Mouse (Mus musculus) embryonic facial prominence, embryonic 11.5 days (tissue): ENCODE measurements around the gene Kat8. TPM values are rescaled to one million over a fixed set of nuclear protein-coding genes. Genes with fewer than 3 reads are reported as not detected.

Experiments
- ATAC-seq: fragments of 200-750 bp; cut with Nextera tagmentation; replicated peaks from 2 replicates; pipeline ENCODE4 v1.8.0; 2017; ENCODE audit warnings: low read depth; ENCODE audit not compliant: insufficient number of reproducible peaks, low FRiP score, low TSS enrichment
- DNase-seq: peaks from one replicate; pipeline ENCODE4 v3.0.0-alpha.2; 2015; ENCODE audit warnings: low spot score
- H3K27ac ChIP-seq: fragments of 300-500 bp; sonication (generic); replicated peaks from 2 replicates; pipeline ENCODE4 v1.5.1; 2014; ENCODE audit warnings: mild to moderate bottlenecking, low read depth, low read length, control low read depth
- H3K27me3 ChIP-seq: fragments of 300-500 bp; sonication (generic); 2 replicates; pipeline ENCODE4 v1.6.1; 2014; ENCODE audit warnings: mild to moderate bottlenecking, low read length, moderate library complexity, mixed read lengths; ENCODE audit not compliant: control insufficient read depth, insufficient read depth
- H3K36me3 ChIP-seq: fragments of 300-500 bp; sonication (generic); replicated peaks from 2 replicates; pipeline ENCODE4 v1.6.1; 2014; ENCODE audit warnings: low read depth, mild to moderate bottlenecking, low read length, moderate library complexity, mixed read lengths; ENCODE audit not compliant: control insufficient read depth, insufficient read depth
- H3K4me1 ChIP-seq: fragments of 300-500 bp; sonication (generic); 2 replicates; pipeline ENCODE4 v1.6.1; 2014; ENCODE audit warnings: low read length, mixed read lengths; ENCODE audit not compliant: control insufficient read depth, insufficient read depth
- H3K4me2 ChIP-seq: fragments of 300-500 bp; sonication (generic); 2 replicates; pipeline ENCODE4 v1.6.1; 2014; ENCODE audit warnings: low read depth, mild to moderate bottlenecking, control low read depth, low read length, moderate library complexity
- H3K4me3 ChIP-seq: fragments of 300-500 bp; sonication (generic); 2 replicates; pipeline ENCODE4 v1.5.1; 2014; ENCODE audit warnings: low read depth, low read length, control low read depth
- H3K9ac ChIP-seq: fragments of 300-500 bp; sonication (generic); replicated peaks from 2 replicates; pipeline ENCODE4 v1.6.1; 2014; ENCODE audit warnings: mild to moderate bottlenecking, control low read depth, low read length
- H3K9me3 ChIP-seq: fragments of 300-500 bp; sonication (generic); replicated peaks from 2 replicates; pipeline ENCODE4 v1.6.1; 2016; ENCODE audit warnings: mild to moderate bottlenecking, low read length, inconsistent platforms, mixed read lengths; ENCODE audit not compliant: control insufficient read depth
- WGBS: fragments of 180-500 bp; shearing (Covaris S2); extraction: QIAGEN DNeasy Blood & Tissue Kit; methylation state at CpG from one replicate; pipeline ENCODE4 v1.1.7; 2014; 5-methylcytosine and 5-hydroxymethylcytosine counted together
- polyA plus RNA-seq: library from polyadenylated mRNA; unstranded; fragments of >200 nt; fragmentation: Nextera tagmentation; extraction: Ambion mirVana; gene quantifications from 2 replicates; pipeline ENCODE4 v1.2.1, GENCODE M21; 2014

Kat8 gene
- polyA plus RNA-seq, 1 experiment from 2014 or later = 55.2 TPM

- no peaks in the 10 kb centered on the region for H3K27me3 ChIP-seq
- H3K9ac ChIP-seq = no peak overlapping the region
- WGBS = 75% methylated on average over 7 of the region's 7 CpGs
- no peak overlapping the region for H3K4me3 ChIP-seq
- H3K4me1 ChIP-seq = no peaks in the 10 kb centered on the region
- no peak overlapping the region for H3K4me2 ChIP-seq
- DNase-seq (no peak), ATAC-seq (no peak)
- no peaks in the 10 kb centered on the region for H3K9me3 ChIP-seq
- no peak overlapping the region for H3K27ac ChIP-seq
- H3K36me3 ChIP-seq = peaks cover 4% of the 10 kb centered on the region
These were observed 7.0 kb downstream of the Kat8 start for GRCm38 (mm10) chr7:127919290-127919689.

- Histone ChIP-seq H3K4me1 (no peaks in the 10 kb centered on the region), H3K9ac (no peak overlapping the region), H3K4me2 (no peak overlapping the region), H3K36me3 (no peaks in the 10 kb centered on the region; the same call in none of the 2 replicates), H3K9me3 (no peaks in the 10 kb centered on the region), H3K27me3 (no peaks in the 10 kb centered on the region), H3K4me3 (no peak overlapping the region), H3K27ac (no peak overlapping the region)
- peak; percentile 47 for DNase-seq
- WGBS = 68% methylated on average over 8 of the region's 8 CpGs
- no peak for ATAC-seq
These were observed 9.2 kb downstream of the Kat8 start for GRCm38 (mm10) chr7:127921516-127921915.

GRCm38 (mm10) chr7:127922451-127923275, 10.3 kb downstream of the Kat8 start:
- no peak for ATAC-seq
- no peaks in the 10 kb centered on the region for H3K4me1 ChIP-seq
- no peaks in the 10 kb centered on the region; the same call in none of the 2 replicates for H3K36me3 ChIP-seq
- H3K9me3 ChIP-seq = no peaks in the 10 kb centered on the region
- DNase-seq = no peak
- WGBS = 82% methylated on average over 6 of the region's 6 CpGs
- no peak overlapping the region for H3K9ac ChIP-seq
- no peak overlapping the region for H3K27ac ChIP-seq
- no peak overlapping the region for H3K4me2 ChIP-seq
- no peak overlapping the region for H3K4me3 ChIP-seq
- H3K27me3 ChIP-seq = no peaks in the 10 kb centered on the region

GRCm38 (mm10) chr7:127923714-127924113, 11.4 kb downstream of the Kat8 start:
- ATAC-seq (no peak), DNase-seq (no peak)
- no peaks in the 10 kb centered on the region for H3K4me1 ChIP-seq
- H3K9ac ChIP-seq = no peak overlapping the region
- peaks cover 2% of the 10 kb centered on the region; the same call in 1 of the 2 replicates for H3K27me3 ChIP-seq
- no peaks in the 10 kb centered on the region for H3K9me3 ChIP-seq
- H3K4me2 ChIP-seq = no peak overlapping the region
- no peaks in the 10 kb centered on the region; the same call in none of the 2 replicates for H3K36me3 ChIP-seq
- no peak overlapping the region for H3K4me3 ChIP-seq
- 81% methylated on average over 5 of the region's 5 CpGs for WGBS
- H3K27ac ChIP-seq = no peak overlapping the region

GRCm38 (mm10) chr7:127925252-127925651, 12.9 kb downstream of the Kat8 start:
- H3K36me3 ChIP-seq = no peaks in the 10 kb centered on the region; the same call in 1 of the 2 replicates
- no peak overlapping the region for H3K27ac ChIP-seq
- 49% methylated on average over 5 of the region's 5 CpGs for WGBS

GRCm38 (mm10) chr7:127926066-127926465, 13.8 kb downstream of the Kat8 start:
- Histone ChIP-seq H3K27me3 (peaks cover 4% of the 10 kb centered on the region; the same call in 1 of the 2 replicates), H3K36me3 (no peaks in the 10 kb centered on the region; the same call in 1 of the 2 replicates), H3K9ac (no peak overlapping the region), H3K27ac (no peak overlapping the region), H3K4me2 (no peak overlapping the region), H3K4me1 (no peaks in the 10 kb centered on the region; the same call in 1 of the 2 replicates), H3K9me3 (no peaks in the 10 kb centered on the region), H3K4me3 (no peak overlapping the region)
- DNase-seq (no peak), ATAC-seq (no peak)
- 85% methylated on average over 8 of the region's 8 CpGs for WGBS

More at GRCm38 (mm10) chr7:127925252-127925651, 12.9 kb downstream of the Kat8 start:
- ATAC-seq (no peak), DNase-seq (peak; percentile 54)
- peaks cover 4% of the 10 kb centered on the region; the same call in 1 of the 2 replicates for H3K27me3 ChIP-seq
- no peaks in the 10 kb centered on the region; the same call in 1 of the 2 replicates for H3K4me1 ChIP-seq
- no peaks in the 10 kb centered on the region for H3K9me3 ChIP-seq
- no peak overlapping the region for H3K4me3 ChIP-seq
- H3K4me2 ChIP-seq = no peak overlapping the region
- H3K9ac ChIP-seq = no peak overlapping the region

GRCm38 (mm10) chr7:127926846-127927245, 14.5 kb downstream of the Kat8 start:
- WGBS = 87% methylated on average over 11 of the region's 11 CpGs

GRCm38 (mm10) chr7:127927726-127928125, 15.4 kb downstream of the Kat8 start:
- H3K27ac ChIP-seq = no peak overlapping the region
- ATAC-seq (no peak), DNase-seq (no peak)
- 84% methylated on average over 10 of the region's 11 CpGs for WGBS
- no peaks in the 10 kb centered on the region; the same call in 1 of the 2 replicates for H3K4me1 ChIP-seq
- peaks cover 4% of the 10 kb centered on the region; the same call in 1 of the 2 replicates for H3K27me3 ChIP-seq
- H3K9ac ChIP-seq = no peak overlapping the region
- H3K4me3 ChIP-seq = no peak overlapping the region
- H3K36me3 ChIP-seq = no peaks in the 10 kb centered on the region; the same call in 1 of the 2 replicates
- no peak overlapping the region for H3K4me2 ChIP-seq
- H3K9me3 ChIP-seq = no peaks in the 10 kb centered on the region

More at GRCm38 (mm10) chr7:127926846-127927245, 14.5 kb downstream of the Kat8 start:
- H3K9me3 ChIP-seq = no peaks in the 10 kb centered on the region
- no peak for DNase-seq
- peaks cover 4% of the 10 kb centered on the region; the same call in 1 of the 2 replicates for H3K27me3 ChIP-seq
- no peak overlapping the region for H3K4me3 ChIP-seq
- H3K4me1 ChIP-seq = no peaks in the 10 kb centered on the region; the same call in 1 of the 2 replicates
- no peak overlapping the region for H3K4me2 ChIP-seq
- no peaks in the 10 kb centered on the region; the same call in 1 of the 2 replicates for H3K36me3 ChIP-seq
- H3K9ac ChIP-seq = no peak overlapping the region
- no peak for ATAC-seq
- H3K27ac ChIP-seq = no peak overlapping the region
